Mouse (Mus musculus) midbrain, embryonic 11.5 days (tissue): Measurements from ENCODE around the gene Fos. TPM values are rescaled to one million over a fixed set of nuclear protein-coding genes. Genes with fewer than 3 reads are reported as not detected.

Experiments
- ATAC-seq: fragments of 200-750 bp; cut with Nextera tagmentation; 2 replicates; pipeline ENCODE4 v1.8.0; 2017; ENCODE audit warnings: moderate TSS enrichment, moderate library complexity; ENCODE audit not compliant: low FRiP score
- DNase-seq: peaks from one replicate; pipeline ENCODE4 v3.0.0; 2015; ENCODE audit warnings: low spot score; ENCODE audit errors: missing footprints
- H3K27ac ChIP-seq: fragments of 300-500 bp; sonication (generic); 2 replicates; pipeline ENCODE4 v1.5.1; 2014; ENCODE audit warnings: low read depth, low read length
- H3K27me3 ChIP-seq: fragments of 300-500 bp; sonication (generic); 2 replicates; pipeline ENCODE4 v1.6.1; 2014; ENCODE audit warnings: mild to moderate bottlenecking, low read length, moderate library complexity, mixed read lengths; ENCODE audit not compliant: control insufficient read depth, insufficient read depth
- H3K36me3 ChIP-seq: fragments of 300-500 bp; sonication (generic); 2 replicates; pipeline ENCODE4 v1.6.1; 2014; ENCODE audit warnings: mild to moderate bottlenecking, low read length, moderate library complexity, mixed read lengths; ENCODE audit not compliant: control insufficient read depth, insufficient read depth
- H3K4me1 ChIP-seq: fragments of 300-500 bp; sonication (generic); 2 replicates; pipeline ENCODE4 v1.6.1; 2014; ENCODE audit warnings: low read length; ENCODE audit not compliant: control insufficient read depth, insufficient read depth
- H3K4me2 ChIP-seq: fragments of 300-500 bp; sonication (generic); 2 replicates; pipeline ENCODE4 v1.6.1; 2014; ENCODE audit warnings: mild to moderate bottlenecking, moderate library complexity
- H3K4me3 ChIP-seq: fragments of 300-500 bp; sonication (generic); 2 replicates; pipeline ENCODE4 v1.5.1; 2014; ENCODE audit warnings: low read depth, low read length
- H3K9ac ChIP-seq: fragments of 300-500 bp; sonication (generic); 2 replicates; pipeline ENCODE4 v1.6.1; 2014; ENCODE audit warnings: low read length
- H3K9me3 ChIP-seq: fragments of 300-500 bp; sonication (generic); 2 replicates; pipeline ENCODE4 v1.6.1; 2016; ENCODE audit warnings: low read length; ENCODE audit not compliant: control insufficient read depth
- whole genome bisulfite sequencing: fragments of 180-500 bp; shearing (Covaris S2); extraction: QIAGEN DNeasy Blood & Tissue Kit; methylation state at CpG from one replicate; pipeline ENCODE4 v1.1.7; 2014; 5-methylcytosine and 5-hydroxymethylcytosine counted together
- polyA plus RNA-seq: library from polyadenylated mRNA; unstranded; fragments of >200 nt; fragmentation: Nextera tagmentation; extraction: Ambion mirVana; gene quantifications from 2 replicates; pipeline ENCODE4 v1.2.1, GENCODE M21; 2014

The Fos gene
- polyA plus RNA-seq, 1 experiment from 2014 or later: 0.89 TPM

DNA sequence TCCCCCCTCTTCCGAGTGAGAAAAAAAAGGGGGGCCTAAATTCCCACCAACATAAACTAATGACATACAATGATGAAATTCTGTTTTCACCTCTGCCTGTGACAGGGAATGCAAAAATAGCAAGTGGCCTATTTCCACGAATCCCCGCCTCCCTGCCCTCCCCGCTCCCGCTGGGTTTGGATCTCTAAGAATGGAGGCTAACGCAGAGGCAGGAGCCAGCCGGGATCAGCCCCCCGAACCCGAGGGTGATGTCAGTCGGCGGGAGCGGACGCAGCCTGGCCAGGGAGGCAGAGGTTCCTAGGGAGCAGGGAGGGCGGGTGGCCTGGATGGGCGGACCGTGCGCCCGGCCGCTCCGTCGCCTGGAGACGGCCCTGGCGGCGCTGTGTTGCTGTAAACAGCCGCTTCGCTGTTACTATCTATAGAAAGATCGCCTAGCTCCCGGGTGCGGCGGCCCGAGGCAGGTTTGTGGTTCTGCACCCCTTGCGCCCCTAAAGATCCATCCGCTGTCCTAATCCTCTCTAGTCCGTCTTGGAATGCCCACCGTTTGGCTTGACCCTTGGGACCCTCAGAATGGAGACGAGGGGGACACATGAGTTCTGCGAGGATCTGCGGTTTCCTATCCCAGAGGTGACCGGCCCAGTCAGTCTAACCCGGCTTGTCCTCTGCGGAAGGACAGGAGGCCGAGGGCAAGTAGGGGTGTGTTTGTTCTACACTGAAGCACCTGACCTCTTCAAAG is 1.6 kb upstream of the Fos start:
- no peaks in the 10 kb centered on the region for H3K36me3 ChIP-seq
- H3K4me2 ChIP-seq: peak overlapping the region; percentile 99
- H3K4me3 ChIP-seq: peak overlapping the region; percentile 38
- DNase-seq (peak; percentile 97), ATAC-seq (peak; percentile 53)
- H3K27ac ChIP-seq: no peak overlapping the region
- peaks cover 25% of the 10 kb centered on the region for H3K4me1 ChIP-seq
- WGBS: under 1% methylated on average over 42 of the region's 42 CpGs
- peak overlapping the region; percentile 54 for H3K9ac ChIP-seq
- no peaks in the 10 kb centered on the region for H3K9me3 ChIP-seq
- peaks cover 26% of the 10 kb centered on the region for H3K27me3 ChIP-seq

DNA sequence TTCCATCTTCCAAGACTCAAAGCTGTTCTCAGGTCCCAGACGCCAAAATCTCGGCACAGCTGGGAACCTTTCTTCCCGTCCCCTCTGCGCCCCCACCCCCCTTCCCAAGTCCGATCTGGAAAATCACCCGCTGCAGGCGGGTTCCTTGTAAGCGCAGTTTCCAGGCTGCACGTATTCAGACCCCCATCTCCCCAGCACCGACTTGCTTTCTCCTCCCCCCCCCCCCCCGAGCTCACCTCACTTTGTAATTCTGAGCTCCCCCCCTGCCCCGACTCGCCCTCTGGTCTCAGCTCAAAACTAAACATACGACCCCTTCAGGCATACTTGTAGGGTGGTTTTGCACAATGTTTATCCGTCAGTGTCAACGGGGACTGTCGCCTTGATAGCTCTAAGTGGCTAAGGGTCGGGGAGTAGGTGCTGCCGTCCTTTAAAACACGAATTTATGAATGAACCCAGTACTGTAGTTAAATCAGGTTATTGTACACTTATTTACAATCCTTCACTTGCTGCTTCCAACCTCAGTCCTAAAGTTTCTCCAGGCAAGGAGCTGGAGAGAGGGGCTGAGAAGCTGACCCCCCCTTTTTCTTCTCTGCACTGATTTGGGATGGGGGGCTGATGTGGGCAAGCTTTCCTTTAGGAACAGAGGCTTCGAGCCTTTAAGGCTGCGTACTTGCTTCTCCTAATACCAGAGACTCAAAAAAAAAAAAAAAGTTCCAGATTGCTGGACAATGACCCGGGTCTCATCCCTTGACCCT is 857 bp upstream of the Fos start:
- Histone ChIP-seq H3K9me3 (no peaks in the 10 kb centered on the region), H3K36me3 (no peaks in the 10 kb centered on the region), H3K4me3 (peak overlapping the region; percentile 38), H3K4me1 (peaks cover 25% of the 10 kb centered on the region), H3K27ac (no peak overlapping the region), H3K27me3 (peaks cover 26% of the 10 kb centered on the region), H3K9ac (peak overlapping the region; percentile 54), H3K4me2 (peak overlapping the region; percentile 99)
- peak; percentile 95 for DNase-seq
- ATAC-seq: peak; percentile 10; the same call in 1 of the 2 replicates
- under 1% methylated on average over 23 of the region's 23 CpGs for WGBS

DNA sequence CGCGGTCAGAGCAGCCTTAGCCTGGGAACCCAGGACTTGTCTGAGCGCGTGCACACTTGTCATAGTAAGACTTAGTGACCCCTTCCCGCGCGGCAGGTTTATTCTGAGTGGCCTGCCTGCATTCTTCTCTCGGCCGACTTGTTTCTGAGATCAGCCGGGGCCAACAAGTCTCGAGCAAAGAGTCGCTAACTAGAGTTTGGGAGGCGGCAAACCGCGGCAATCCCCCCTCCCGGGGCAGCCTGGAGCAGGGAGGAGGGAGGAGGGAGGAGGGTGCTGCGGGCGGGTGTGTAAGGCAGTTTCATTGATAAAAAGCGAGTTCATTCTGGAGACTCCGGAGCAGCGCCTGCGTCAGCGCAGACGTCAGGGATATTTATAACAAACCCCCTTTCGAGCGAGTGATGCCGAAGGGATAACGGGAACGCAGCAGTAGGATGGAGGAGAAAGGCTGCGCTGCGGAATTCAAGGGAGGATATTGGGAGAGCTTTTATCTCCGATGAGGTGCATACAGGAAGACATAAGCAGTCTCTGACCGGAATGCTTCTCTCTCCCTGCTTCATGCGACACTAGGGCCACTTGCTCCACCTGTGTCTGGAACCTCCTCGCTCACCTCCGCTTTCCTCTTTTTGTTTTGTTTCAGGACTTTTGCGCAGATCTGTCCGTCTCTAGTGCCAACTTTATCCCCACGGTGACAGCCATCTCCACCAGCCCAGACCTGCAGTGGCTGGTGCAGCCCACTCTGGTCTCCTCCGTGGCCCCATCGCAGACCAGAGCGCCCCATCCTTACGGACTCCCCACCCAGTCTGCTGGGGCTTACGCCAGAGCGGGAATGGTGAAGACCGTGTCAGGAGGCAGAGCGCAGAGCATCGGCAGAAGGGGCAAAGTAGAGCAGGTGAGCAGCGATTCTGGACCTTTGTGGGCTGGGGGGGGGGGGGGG is 875 bp downstream of the Fos start:
- peaks cover 25% of the 10 kb centered on the region for H3K4me1 ChIP-seq
- peak; percentile 26 for ATAC-seq
- peaks cover 26% of the 10 kb centered on the region for H3K27me3 ChIP-seq

DNA sequence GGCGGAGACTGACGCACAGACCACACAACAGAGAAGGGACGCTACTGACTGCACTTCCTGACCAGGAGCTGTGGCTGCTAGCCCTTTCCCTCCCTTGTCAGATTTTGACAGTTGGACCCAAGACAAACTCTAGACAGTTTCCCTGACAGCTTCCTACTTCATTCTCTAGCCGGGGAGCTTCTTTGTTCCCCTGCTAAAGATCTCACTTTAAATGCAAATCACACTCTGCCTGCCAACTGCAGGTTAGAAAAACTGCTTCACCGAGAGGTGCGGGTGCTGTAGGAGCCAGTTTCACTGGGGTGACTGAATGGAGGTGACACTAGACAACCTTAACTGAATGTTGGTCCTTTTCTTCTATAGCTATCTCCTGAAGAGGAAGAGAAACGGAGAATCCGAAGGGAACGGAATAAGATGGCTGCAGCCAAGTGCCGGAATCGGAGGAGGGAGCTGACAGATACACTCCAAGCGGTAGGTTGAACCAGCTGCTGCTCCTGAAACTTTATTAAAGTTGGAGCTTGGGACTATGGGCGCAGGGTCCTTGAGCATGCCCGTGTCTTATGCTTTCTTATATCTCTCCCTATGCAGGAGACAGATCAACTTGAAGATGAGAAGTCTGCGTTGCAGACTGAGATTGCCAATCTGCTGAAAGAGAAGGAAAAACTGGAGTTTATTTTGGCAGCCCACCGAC is 1.7 kb downstream of the Fos start:
- Histone ChIP-seq H3K36me3 (no peaks in the 10 kb centered on the region), H3K4me3 (peak overlapping the region; percentile 38), H3K4me2 (peak overlapping the region; percentile 99), H3K27ac (no peak overlapping the region), H3K27me3 (peaks cover 26% of the 10 kb centered on the region), H3K4me1 (peaks cover 25% of the 10 kb centered on the region), H3K9ac (peak overlapping the region; percentile 9; the same call in 1 of the 2 replicates), H3K9me3 (no peaks in the 10 kb centered on the region)
- 9% methylated on average over 14 of the region's 16 CpGs for WGBS
- ATAC-seq (no peak), DNase-seq (no peak)

More for the DNA sequence above, 875 bp downstream of the Fos start:
- Histone ChIP-seq H3K4me3 (peak overlapping the region; percentile 38), H3K4me2 (peak overlapping the region; percentile 99), H3K9me3 (no peaks in the 10 kb centered on the region), H3K36me3 (no peaks in the 10 kb centered on the region), H3K9ac (peak overlapping the region; percentile 53), H3K27ac (no peak overlapping the region)
- peak; percentile 94 for DNase-seq
- under 1% methylated on average over 48 of the region's 49 CpGs for WGBS

DNA sequence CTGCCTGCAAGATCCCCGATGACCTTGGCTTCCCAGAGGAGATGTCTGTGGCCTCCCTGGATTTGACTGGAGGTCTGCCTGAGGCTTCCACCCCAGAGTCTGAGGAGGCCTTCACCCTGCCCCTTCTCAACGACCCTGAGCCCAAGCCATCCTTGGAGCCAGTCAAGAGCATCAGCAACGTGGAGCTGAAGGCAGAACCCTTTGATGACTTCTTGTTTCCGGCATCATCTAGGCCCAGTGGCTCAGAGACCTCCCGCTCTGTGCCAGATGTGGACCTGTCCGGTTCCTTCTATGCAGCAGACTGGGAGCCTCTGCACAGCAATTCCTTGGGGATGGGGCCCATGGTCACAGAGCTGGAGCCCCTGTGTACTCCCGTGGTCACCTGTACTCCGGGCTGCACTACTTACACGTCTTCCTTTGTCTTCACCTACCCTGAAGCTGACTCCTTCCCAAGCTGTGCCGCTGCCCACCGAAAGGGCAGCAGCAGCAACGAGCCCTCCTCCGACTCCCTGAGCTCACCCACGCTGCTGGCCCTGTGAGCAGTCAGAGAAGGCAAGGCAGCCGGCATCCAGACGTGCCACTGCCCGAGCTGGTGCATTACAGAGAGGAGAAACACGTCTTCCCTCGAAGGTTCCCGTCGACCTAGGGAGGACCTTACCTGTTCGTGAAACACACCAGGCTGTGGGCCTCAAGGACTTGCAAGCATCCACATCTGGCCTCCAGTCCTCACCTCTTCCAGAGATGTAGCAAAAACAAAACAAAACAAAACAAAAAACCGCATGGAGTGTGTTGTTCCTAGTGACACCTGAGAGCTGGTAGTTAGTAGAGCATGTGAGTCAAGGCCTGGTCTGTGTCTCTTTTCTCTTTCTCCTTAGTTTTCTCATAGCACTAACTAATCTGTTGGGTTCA is 2.5 kb downstream of the Fos start:
- Histone ChIP-seq H3K4me3 (no peak overlapping the region), H3K9ac (no peak overlapping the region), H3K27ac (no peak overlapping the region), H3K9me3 (no peaks in the 10 kb centered on the region), H3K4me2 (no peak overlapping the region), H3K27me3 (peaks cover 26% of the 10 kb centered on the region), H3K36me3 (no peaks in the 10 kb centered on the region), H3K4me1 (peaks cover 25% of the 10 kb centered on the region)
- 25% methylated on average over 23 of the region's 23 CpGs for WGBS
- no peak for DNase-seq
- ATAC-seq: no peak

DNA sequence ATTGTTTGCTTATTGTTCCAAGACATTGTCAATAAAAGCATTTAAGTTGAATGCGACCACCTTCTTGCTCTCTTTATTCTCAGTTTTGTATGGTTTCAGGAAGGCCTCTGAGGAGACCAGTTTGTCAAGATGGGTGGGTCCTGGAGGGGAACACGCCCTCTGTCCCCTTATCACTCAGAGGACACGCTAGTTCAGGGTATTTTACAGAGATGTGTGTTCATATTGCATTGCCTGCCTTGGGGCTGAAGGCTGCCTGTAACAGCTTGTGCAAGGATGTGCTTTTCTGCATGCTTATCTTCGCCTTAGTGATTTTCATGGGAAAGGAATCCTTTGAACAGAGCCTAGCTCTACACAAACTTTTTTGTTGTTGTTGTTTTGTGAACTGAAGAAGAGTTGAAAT is 3.5 kb downstream of the Fos start:
- no peak overlapping the region for H3K4me2 ChIP-seq
- no peaks in the 10 kb centered on the region for H3K9me3 ChIP-seq
- peaks cover 26% of the 10 kb centered on the region for H3K27me3 ChIP-seq
- H3K4me3 ChIP-seq: no peak overlapping the region
- ATAC-seq (no peak), DNase-seq (no peak)
- peaks cover 18% of the 10 kb centered on the region for H3K4me1 ChIP-seq
- no peaks in the 10 kb centered on the region for H3K36me3 ChIP-seq
- no peak overlapping the region for H3K27ac ChIP-seq
- H3K9ac ChIP-seq: no peak overlapping the region
- 79% methylated on average over 4 of the region's 4 CpGs for WGBS

DNA sequence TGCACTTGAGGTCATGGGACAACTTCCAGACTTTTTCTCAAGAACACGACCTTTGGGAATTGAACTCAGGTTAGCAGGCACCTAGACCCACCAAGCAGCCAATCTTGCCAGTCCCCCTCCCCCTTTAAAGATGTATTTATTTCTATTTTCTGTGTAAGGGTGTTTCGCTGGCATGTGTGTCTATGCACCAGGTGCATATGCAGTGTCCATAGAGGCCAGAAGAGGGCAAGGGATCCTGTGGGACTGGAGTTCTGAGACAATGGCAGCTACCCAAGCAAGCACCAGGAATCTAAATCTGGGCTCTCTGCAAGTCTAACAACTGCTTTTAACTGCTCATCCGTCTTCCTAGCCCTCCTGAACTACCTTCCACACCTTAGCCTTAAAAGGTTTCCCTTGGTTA is 4.1 kb downstream of the Fos start:
- 66% methylated on average over 3 of the region's 3 CpGs for WGBS
- Histone ChIP-seq H3K36me3 (no peaks in the 10 kb centered on the region), H3K9ac (no peak overlapping the region), H3K27me3 (peaks cover 26% of the 10 kb centered on the region), H3K4me2 (no peak overlapping the region), H3K4me3 (no peak overlapping the region), H3K27ac (no peak overlapping the region), H3K9me3 (no peaks in the 10 kb centered on the region), H3K4me1 (peaks cover 18% of the 10 kb centered on the region)
- ATAC-seq (no peak), DNase-seq (no peak)

DNA sequence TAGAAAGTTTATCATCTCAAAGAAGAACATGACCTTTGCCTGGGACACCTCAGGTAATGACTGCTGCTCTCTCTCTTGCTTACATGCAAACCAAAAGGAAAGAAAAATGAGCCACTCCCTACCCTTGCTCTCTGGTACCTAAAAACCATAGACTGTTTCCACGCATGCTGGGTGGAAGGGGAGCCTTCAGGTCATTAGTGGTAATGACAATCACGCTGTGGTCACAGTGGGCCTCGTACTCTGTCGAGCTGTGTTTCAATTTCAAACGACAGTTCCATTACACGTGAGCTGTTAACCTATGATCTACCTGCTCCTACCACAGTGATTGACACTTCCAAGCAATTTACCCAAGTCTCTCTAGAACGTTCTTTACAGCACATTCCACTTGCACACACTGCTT is 5.0 kb downstream of the Fos start:
- WGBS: 78% methylated on average over 7 of the region's 7 CpGs
- no peaks in the 10 kb centered on the region for H3K36me3 ChIP-seq
- no peak overlapping the region for H3K4me2 ChIP-seq
- DNase-seq: no peak
- peaks cover 26% of the 10 kb centered on the region for H3K27me3 ChIP-seq
- no peak overlapping the region for H3K27ac ChIP-seq
- H3K9ac ChIP-seq: no peak overlapping the region
- peaks cover 13% of the 10 kb centered on the region for H3K4me1 ChIP-seq
- no peak overlapping the region for H3K4me3 ChIP-seq
- ATAC-seq: no peak
- H3K9me3 ChIP-seq: no peaks in the 10 kb centered on the region
